Mouse (Mus musculus) hindbrain, postnatal 0 days (tissue): ENCODE data around the gene Tmem95. TPM values are rescaled to one million over a fixed set of nuclear protein-coding genes. Genes with fewer than 3 reads are reported as not detected.

Experiments used
- ATAC-seq: fragments of 200-750 bp; cut with Nextera tagmentation; 2 replicates; pipeline ENCODE4 v1.8.0; 2017; ENCODE audit warnings: mild to moderate bottlenecking, moderate TSS enrichment, moderate library complexity
- DNase-seq: peaks from one replicate; pipeline ENCODE4 v3.0.0-alpha.2; 2015; ENCODE audit warnings: low spot score
- H3K27ac ChIP-seq: fragments of 300-500 bp; sonication (generic); 2 replicates; pipeline ENCODE4 v1.5.1; 2014; ENCODE audit warnings: mild to moderate bottlenecking
- H3K27me3 ChIP-seq: fragments of 300-500 bp; sonication (generic); 2 replicates; pipeline ENCODE4 v1.6.1; 2014; ENCODE audit warnings: low read length, mixed read lengths; ENCODE audit not compliant: insufficient read depth
- H3K36me3 ChIP-seq: fragments of 300-500 bp; sonication (generic); 2 replicates; pipeline ENCODE4 v1.6.1; 2014; ENCODE audit warnings: low read length, mixed read lengths; ENCODE audit not compliant: insufficient read depth
- H3K4me1 ChIP-seq: fragments of 300-500 bp; sonication (generic); 2 replicates; pipeline ENCODE4 v1.6.1; 2014; ENCODE audit warnings: antibody characterized with exemption, low read length, mixed read lengths; ENCODE audit not compliant: insufficient read depth
- H3K4me2 ChIP-seq: fragments of 300-500 bp; sonication (generic); 2 replicates; pipeline ENCODE4 v1.6.1; 2014; ENCODE audit warnings: low read depth, mild to moderate bottlenecking, low read length, moderate library complexity, mixed read lengths
- H3K4me3 ChIP-seq: fragments of 300-500 bp; sonication (generic); 2 replicates; pipeline ENCODE4 v1.5.1; 2014; ENCODE audit warnings: low read length
- H3K9ac ChIP-seq: fragments of 300-500 bp; sonication (generic); replicated peaks from 2 replicates; pipeline ENCODE4 v1.6.1; 2014; ENCODE audit warnings: mild to moderate bottlenecking, low read length, moderate library complexity, mixed read lengths
- H3K9me3 ChIP-seq: fragments of 300-500 bp; sonication (generic); 2 replicates; pipeline ENCODE4 v1.6.1; 2016; ENCODE audit warnings: low read length, mixed read lengths
- CTCF ChIP-seq: IDR thresholded peaks from 2 replicates; pipeline ENCODE4 v1.5.1; 2016; ENCODE audit warnings: antibody characterized with exemption, control low read depth, low read depth
- WGBS: fragments of 180-500 bp; shearing (Covaris S2); extraction: QIAGEN DNeasy Blood & Tissue Kit; methylation state at CpG from one replicate; pipeline ENCODE4 v1.1.7; 2014; 5-methylcytosine and 5-hydroxymethylcytosine counted together
- polyA plus RNA-seq: library from polyadenylated mRNA; unstranded; fragments of >200 nt; fragmentation: Nextera tagmentation; extraction: Ambion mirVana; gene quantifications from 2 replicates; pipeline ENCODE4 v1.2.1, GENCODE M21; 2015
- total RNA-seq: library from RNA; depleted of rRNA; stranded (reverse); fragments of >200 nt; gene quantifications from 2 replicates; pipeline ENCODE4 v1.2.3, GENCODE M21; 2014

Tmem95 gene
- total and polyA plus RNA-seq, 2 experiments from 2014 or later: not detected

GRCm38 (mm10) chr11:69914917-69915430, 37.2 kb upstream of the Tmem95 start:
- H3K36me3 ChIP-seq: peaks cover 61% of the 10 kb centered on the region
- peak overlapping the region; percentile 84 for H3K4me3 ChIP-seq
- H3K4me1 ChIP-seq: peaks cover 15% of the 10 kb centered on the region
- H3K4me2 ChIP-seq: peak overlapping the region; percentile 97
- no peaks in the 10 kb centered on the region for H3K9me3 ChIP-seq
- DNase-seq (no peak), ATAC-seq (no peak)
- H3K9ac ChIP-seq: peak overlapping the region; percentile 93; the same call in 1 of the 2 replicates
- WGBS: 39% methylated on average over 9 of the region's 9 CpGs
- H3K27me3 ChIP-seq: no peaks in the 10 kb centered on the region
- no peak for TF ChIP-seq CTCF
- H3K27ac ChIP-seq: no peak overlapping the region

DNA sequence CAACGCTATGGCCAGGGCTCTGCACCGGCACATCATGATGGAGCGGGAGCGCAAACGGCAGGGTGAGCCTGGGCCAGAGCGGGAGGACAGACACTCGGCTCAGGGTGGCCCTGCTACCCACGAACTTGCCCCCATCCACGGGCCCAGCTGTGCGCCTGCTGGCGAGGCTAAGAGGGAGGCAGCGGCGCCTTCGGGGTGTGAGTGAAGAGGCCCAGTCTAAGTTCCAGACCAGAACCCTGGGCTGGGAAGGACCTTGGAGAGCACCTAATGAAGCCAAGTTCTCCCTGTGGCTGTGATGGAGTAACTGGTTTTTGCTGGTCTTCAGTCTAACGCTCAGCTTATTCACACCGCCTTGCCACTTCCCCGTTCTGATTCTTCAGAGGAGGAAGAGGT, 36.5 kb upstream of the Tmem95 start:
- no peaks in the 10 kb centered on the region for H3K27me3 ChIP-seq
- ATAC-seq (no peak), DNase-seq (no peak)
- H3K4me1 ChIP-seq: peaks cover 11% of the 10 kb centered on the region
- H3K4me3 ChIP-seq: peak overlapping the region; percentile 84
- TF ChIP-seq CTCF: no peak
- peak overlapping the region; percentile 97 for H3K4me2 ChIP-seq
- H3K9me3 ChIP-seq: no peaks in the 10 kb centered on the region
- H3K27ac ChIP-seq: peak overlapping the region; percentile 91
- peaks cover 67% of the 10 kb centered on the region for H3K36me3 ChIP-seq
- 4% methylated on average over 17 of the region's 17 CpGs for WGBS
- peak overlapping the region; percentile 93 for H3K9ac ChIP-seq

- Histone ChIP-seq H3K36me3 (peaks cover 68% of the 10 kb centered on the region), H3K9ac (peak within 1 kb of the TSS; percentile 93), H3K9me3 (no peaks in the 10 kb centered on the region), H3K27ac (peak within 1 kb of the TSS; percentile 91), H3K4me3 (peak within 1 kb of the TSS; percentile 84), H3K27me3 (no peaks in the 10 kb centered on the region), H3K4me2 (peak within 1 kb of the TSS; percentile 97), H3K4me1 (peaks cover 8% of the 10 kb centered on the region; the same call in 1 of the 2 replicates)
- ATAC-seq: peak; percentile 94
- peak; percentile 97 for DNase-seq
- WGBS: 1% methylated on average over 57 of the region's 61 CpGs
- no peak for TF ChIP-seq CTCF
Observed at GRCm38 (mm10) chr11:69913554-69914371, 35.9 kb upstream of the Tmem95 start, which contains the start of gene Gps2. TSS of gene Gps2 (plus strand) at chr11:69913888.

- no peaks in the 10 kb centered on the region for H3K9me3 ChIP-seq
- peaks cover 70% of the 10 kb centered on the region for H3K36me3 ChIP-seq
- peak overlapping the region; percentile 97 for H3K4me2 ChIP-seq
- no peaks in the 10 kb centered on the region for H3K27me3 ChIP-seq
- H3K27ac ChIP-seq: peak overlapping the region; percentile 91; the same call in 1 of the 2 replicates
- H3K4me3 ChIP-seq: peak overlapping the region; percentile 84
- TF ChIP-seq CTCF: no peak
- peak overlapping the region; percentile 93; the same call in 1 of the 2 replicates for H3K9ac ChIP-seq
- 80% methylated on average over 15 of the region's 15 CpGs for WGBS
- no peak for DNase-seq
- no peak for ATAC-seq
- H3K4me1 ChIP-seq: peaks cover 8% of the 10 kb centered on the region; the same call in 1 of the 2 replicates
Observed at GRCm38 (mm10) chr11:69912716-69913530, 35.1 kb upstream of the Tmem95 start.

- no peak overlapping the region for H3K4me3 ChIP-seq
- no peaks in the 10 kb centered on the region for H3K9me3 ChIP-seq
- H3K9ac ChIP-seq: no peak overlapping the region
- no peak for TF ChIP-seq CTCF
- 96% methylated on average over 6 of the region's 6 CpGs for WGBS
- ATAC-seq: no peak
- DNase-seq: no peak
- peaks cover 8% of the 10 kb centered on the region; the same call in 1 of the 2 replicates for H3K4me1 ChIP-seq
- no peak overlapping the region for H3K27ac ChIP-seq
- no peaks in the 10 kb centered on the region for H3K27me3 ChIP-seq
- peaks cover 70% of the 10 kb centered on the region for H3K36me3 ChIP-seq
- H3K4me2 ChIP-seq: no peak overlapping the region
Observed at GRCm38 (mm10) chr11:69911701-69912100, 33.9 kb upstream of the Tmem95 start.

GRCm38 (mm10) chr11:69910781-69911560, 33.2 kb upstream of the Tmem95 start:
- no peak for TF ChIP-seq CTCF
- Histone ChIP-seq H3K4me1 (peaks cover 8% of the 10 kb centered on the region; the same call in 1 of the 2 replicates), H3K36me3 (peaks cover 72% of the 10 kb centered on the region), H3K27me3 (no peaks in the 10 kb centered on the region), H3K4me2 (no peak overlapping the region), H3K27ac (no peak overlapping the region), H3K4me3 (no peak overlapping the region), H3K9me3 (no peaks in the 10 kb centered on the region), H3K9ac (no peak overlapping the region)
- ATAC-seq (no peak), DNase-seq (no peak)
- 93% methylated on average over 17 of the region's 17 CpGs for WGBS
